Mouse (Mus musculus) midbrain, embryonic 15.5 days (tissue): ENCODE data around the gene Fam178b. TPM values are rescaled to one million over a fixed set of nuclear protein-coding genes. Genes with fewer than 3 reads are reported as not detected.
"Not testable (repeated sequence)": the region's sequence is repeated elsewhere in the genome, so short reads cannot be mapped to it uniquely, and the experiment has no call there.

Experiments
- ATAC-seq: fragments of 200-750 bp; cut with Nextera tagmentation; replicated peaks from 2 replicates; pipeline ENCODE4 v1.8.0; 2017; ENCODE audit warnings: moderate TSS enrichment
- H3K27ac ChIP-seq: fragments of 300-500 bp; sonication (generic); 2 replicates; pipeline ENCODE4 v1.5.1; 2015; ENCODE audit warnings: mild to moderate bottlenecking, inconsistent platforms
- H3K27me3 ChIP-seq: fragments of 300-500 bp; sonication (generic); replicated peaks from 2 replicates; pipeline ENCODE4 v1.6.1; 2015; ENCODE audit warnings: inconsistent platforms
- H3K36me3 ChIP-seq: fragments of 300-500 bp; sonication (generic); replicated peaks from 2 replicates; pipeline ENCODE4 v1.6.1; 2015; ENCODE audit warnings: inconsistent platforms
- H3K4me1 ChIP-seq: fragments of 300-500 bp; sonication (generic); 2 replicates; pipeline ENCODE4 v1.6.1; 2015; ENCODE audit warnings: inconsistent platforms
- H3K4me2 ChIP-seq: fragments of 300-500 bp; sonication (generic); 2 replicates; pipeline ENCODE4 v1.6.1; 2015; ENCODE audit warnings: inconsistent platforms, mild to moderate bottlenecking, moderate library complexity
- H3K4me3 ChIP-seq: fragments of 300-500 bp; sonication (generic); 2 replicates; pipeline ENCODE4 v1.5.1; 2015; ENCODE audit warnings: mild to moderate bottlenecking, inconsistent platforms
- H3K9ac ChIP-seq: fragments of 300-500 bp; sonication (generic); 2 replicates; pipeline ENCODE4 v1.6.1; 2015; ENCODE audit warnings: mild to moderate bottlenecking, inconsistent platforms
- H3K9me3 ChIP-seq: fragments of 300-500 bp; sonication (generic); 2 replicates; pipeline ENCODE4 v1.6.1; 2016; ENCODE audit warnings: inconsistent platforms
- WGBS: fragments of 180-500 bp; shearing (Covaris S2); methylation state at CpG from one replicate; pipeline ENCODE4 v1.1.7; 2015; ENCODE audit warnings: mixed read lengths; 5-methylcytosine and 5-hydroxymethylcytosine counted together
- polyA plus RNA-seq: library from polyadenylated mRNA; unstranded; fragments of >200 nt; fragmentation: Nextera tagmentation; extraction: Ambion mirVana; gene quantifications from 2 replicates; pipeline ENCODE4 v1.2.1, GENCODE M21; 2015

Gene Fam178b
- polyA plus RNA-seq, 1 experiment from 2014 or later = not detected

- H3K27ac ChIP-seq = no peak overlapping the region
- H3K9ac ChIP-seq = no peak overlapping the region
- no peaks in the 10 kb centered on the region for H3K9me3 ChIP-seq
- no peaks in the 10 kb centered on the region for H3K4me1 ChIP-seq
- no peaks in the 10 kb centered on the region for H3K36me3 ChIP-seq
- 14% methylated on average over 5 of the region's 5 CpGs for WGBS
- no peak overlapping the region for H3K4me3 ChIP-seq
- peak; percentile 80 for ATAC-seq
- no peak overlapping the region for H3K4me2 ChIP-seq
- no peaks in the 10 kb centered on the region for H3K27me3 ChIP-seq
Observed at GRCm38 (mm10) chr1:36634940-36635339, 48.0 kb downstream of the Fam178b start.

- no peaks in the 10 kb centered on the region for H3K4me1 ChIP-seq
- no peak overlapping the region for H3K4me2 ChIP-seq
- H3K36me3 ChIP-seq = no peaks in the 10 kb centered on the region
- no peaks in the 10 kb centered on the region for H3K9me3 ChIP-seq
- no peak for ATAC-seq
- 65% methylated on average over 5 of the region's 5 CpGs for WGBS
- H3K9ac ChIP-seq = no peak overlapping the region
- no peak overlapping the region for H3K27ac ChIP-seq
- H3K27me3 ChIP-seq = no peaks in the 10 kb centered on the region
- H3K4me3 ChIP-seq = no peak overlapping the region
Observed at GRCm38 (mm10) chr1:36633920-36634319, 49.1 kb downstream of the Fam178b start.

DNA sequence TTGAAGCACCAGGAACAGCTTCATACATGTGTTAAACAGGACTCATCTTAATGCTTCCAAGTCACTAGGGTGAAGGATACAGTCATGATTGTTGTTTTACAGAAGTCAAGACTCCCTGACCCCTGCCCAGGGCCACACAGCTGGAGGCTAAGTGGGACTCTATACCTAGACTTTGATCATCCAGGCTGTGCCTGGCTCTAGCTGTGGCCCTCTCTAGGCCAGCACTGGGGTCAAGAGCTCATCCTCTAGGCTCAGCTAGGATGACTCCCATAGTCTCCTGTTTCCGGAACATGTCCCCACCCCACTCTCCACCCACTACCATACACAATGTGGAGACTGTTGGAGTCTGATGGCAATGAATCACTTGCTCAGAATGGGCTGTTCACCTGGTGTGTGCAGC, 50.1 kb downstream of the Fam178b start:
- no peak for ATAC-seq

DNA sequence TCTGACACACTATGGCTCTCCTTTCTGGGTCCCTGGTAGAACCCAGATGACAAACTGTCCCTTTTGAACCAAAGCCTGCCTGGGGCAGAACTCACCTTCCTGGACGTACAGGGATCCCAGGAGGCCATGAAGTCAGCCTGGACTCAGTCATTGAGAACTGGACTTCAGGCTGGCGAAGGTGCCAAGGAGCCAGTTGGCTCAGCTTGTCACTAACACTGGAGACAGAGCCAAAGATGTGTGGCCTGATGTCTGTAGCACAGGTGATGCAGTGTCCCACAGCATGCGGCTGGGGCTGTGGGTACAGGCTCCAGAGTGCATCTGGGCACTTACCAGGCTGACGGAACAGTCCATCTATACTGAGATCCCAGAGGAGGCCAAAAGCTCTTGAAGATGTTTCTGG, 50.9 kb downstream of the Fam178b start:
- no peaks in the 10 kb centered on the region for H3K9me3 ChIP-seq
- no peak overlapping the region for H3K27ac ChIP-seq
- H3K27me3 ChIP-seq = no peaks in the 10 kb centered on the region
- H3K4me3 ChIP-seq = no peak overlapping the region
- no peaks in the 10 kb centered on the region for H3K4me1 ChIP-seq
- H3K9ac ChIP-seq = no peak overlapping the region
- H3K4me2 ChIP-seq = no peak overlapping the region
- ATAC-seq = no peak
- 93% methylated on average over 4 of the region's 4 CpGs for WGBS
- no peaks in the 10 kb centered on the region for H3K36me3 ChIP-seq

More for the DNA sequence above, 50.1 kb downstream of the Fam178b start:
- no peaks in the 10 kb centered on the region for H3K36me3 ChIP-seq
- WGBS = 95% methylated on average over 1 of the region's 1 CpGs
- no peak overlapping the region for H3K4me2 ChIP-seq
- H3K27ac ChIP-seq = no peak overlapping the region
- no peaks in the 10 kb centered on the region for H3K9me3 ChIP-seq
- H3K27me3 ChIP-seq = no peaks in the 10 kb centered on the region
- no peaks in the 10 kb centered on the region for H3K4me1 ChIP-seq
- no peak overlapping the region for H3K4me3 ChIP-seq
- no peak overlapping the region for H3K9ac ChIP-seq

- no peak overlapping the region for H3K4me3 ChIP-seq
- ATAC-seq = no peak
- no peaks in the 10 kb centered on the region for H3K36me3 ChIP-seq
- no peaks in the 10 kb centered on the region for H3K27me3 ChIP-seq
- WGBS = 57% methylated on average over 4 of the region's 4 CpGs
- no peak overlapping the region for H3K4me2 ChIP-seq
- H3K27ac ChIP-seq = no peak overlapping the region
- H3K4me1 ChIP-seq = no peaks in the 10 kb centered on the region
- H3K9ac ChIP-seq = no peak overlapping the region
- no peaks in the 10 kb centered on the region for H3K9me3 ChIP-seq
Observed at GRCm38 (mm10) chr1:36631391-36631790, 51.6 kb downstream of the Fam178b start.

GRCm38 (mm10) chr1:36630053-36630739, 52.8 kb downstream of the Fam178b start:
- Histone ChIP-seq H3K9ac (no peak overlapping the region), H3K27ac (no peak overlapping the region), H3K36me3 (no peaks in the 10 kb centered on the region), H3K4me3 (no peak overlapping the region), H3K9me3 (no peaks in the 10 kb centered on the region), H3K4me2 (no peak overlapping the region), H3K27me3 (no peaks in the 10 kb centered on the region), H3K4me1 (no peaks in the 10 kb centered on the region)
- 70% methylated on average over 3 of the region's 3 CpGs for WGBS
- no peak for ATAC-seq

DNA sequence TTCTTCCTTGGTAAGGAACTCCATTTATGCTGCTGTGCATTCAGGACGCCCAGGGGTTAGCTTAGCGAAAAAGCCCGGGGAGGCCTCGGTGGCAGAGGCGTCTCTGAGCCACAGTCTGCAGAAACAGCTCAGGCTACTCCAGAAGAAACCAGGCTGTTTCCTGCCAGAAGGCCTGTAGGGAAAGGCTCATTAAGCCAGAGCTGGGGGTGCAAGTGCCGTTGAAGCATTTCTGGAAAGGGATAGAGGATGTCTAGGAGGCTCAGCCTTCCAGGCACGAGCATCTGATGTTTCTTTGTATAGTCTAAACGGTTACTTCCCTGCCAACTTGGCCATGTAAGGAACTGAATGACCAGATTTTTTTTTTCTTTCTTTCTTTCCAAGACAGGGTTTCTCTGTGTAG, 54.4 kb downstream of the Fam178b start:
- no peaks in the 10 kb centered on the region for H3K27me3 ChIP-seq
- 55% methylated on average over 8 of the region's 8 CpGs for WGBS
- H3K9me3 ChIP-seq = no peaks in the 10 kb centered on the region; the same call in 1 of the 2 replicates
- no peaks in the 10 kb centered on the region for H3K36me3 ChIP-seq
- no peak overlapping the region for H3K27ac ChIP-seq
- no peak for ATAC-seq
- H3K4me1 ChIP-seq = no peaks in the 10 kb centered on the region
- no peak overlapping the region for H3K4me3 ChIP-seq
- H3K9ac ChIP-seq = no peak overlapping the region
- no peak overlapping the region for H3K4me2 ChIP-seq

GRCm38 (mm10) chr1:36625442-36625841, 57.5 kb downstream of the Fam178b start:
- Histone ChIP-seq H3K4me2 (no peak overlapping the region), H3K9me3 (no peaks in the 10 kb centered on the region; the same call in 1 of the 2 replicates), H3K36me3 (no peaks in the 10 kb centered on the region), H3K27ac (no peak overlapping the region), H3K4me3 (no peak overlapping the region), H3K4me1 (no peaks in the 10 kb centered on the region), H3K27me3 (no peaks in the 10 kb centered on the region), H3K9ac (no peak overlapping the region)
- no peak for ATAC-seq
- WGBS = 84% methylated on average over 5 of the region's 5 CpGs

DNA sequence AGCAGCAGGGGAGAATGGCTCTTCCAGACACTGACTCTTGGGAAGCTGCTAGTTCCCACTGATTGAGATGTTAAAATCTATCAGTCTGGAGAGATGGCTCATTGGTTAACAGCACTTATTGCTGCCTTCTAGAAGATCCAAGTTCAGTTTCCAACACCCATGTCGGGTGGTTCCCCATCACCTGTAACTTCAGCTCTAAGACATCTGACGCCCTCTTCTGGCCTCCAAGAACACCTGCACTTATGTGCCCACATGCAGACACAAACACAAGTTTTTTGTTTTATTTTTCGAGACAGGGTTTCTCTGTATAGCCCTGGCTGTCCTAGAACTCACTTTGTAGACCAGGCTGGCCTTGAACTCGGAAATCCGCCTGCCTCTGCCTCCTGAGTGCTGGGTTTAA, 67.0 kb downstream of the Fam178b start:
- H3K27me3 ChIP-seq, H3K4me3 ChIP-seq, H3K4me2 ChIP-seq, H3K9ac ChIP-seq, H3K4me1 ChIP-seq, H3K9me3 ChIP-seq, ATAC-seq, H3K36me3 ChIP-seq, H3K27ac ChIP-seq: not testable (repeated sequence)
- 83% methylated on average over 5 of the region's 5 CpGs for WGBS

- no peak overlapping the region for H3K4me3 ChIP-seq
- H3K27me3 ChIP-seq = no peaks in the 10 kb centered on the region
- no peaks in the 10 kb centered on the region for H3K9me3 ChIP-seq
- H3K4me1 ChIP-seq = peaks cover 9% of the 10 kb centered on the region
- H3K27ac ChIP-seq = no peak overlapping the region
- WGBS = 75% methylated on average over 8 of the region's 8 CpGs
- no peaks in the 10 kb centered on the region for H3K36me3 ChIP-seq
- no peak overlapping the region for H3K9ac ChIP-seq
- no peak for ATAC-seq
- H3K4me2 ChIP-seq = no peak overlapping the region
Observed at GRCm38 (mm10) chr1:36615188-36615587, 67.8 kb downstream of the Fam178b start.

DNA sequence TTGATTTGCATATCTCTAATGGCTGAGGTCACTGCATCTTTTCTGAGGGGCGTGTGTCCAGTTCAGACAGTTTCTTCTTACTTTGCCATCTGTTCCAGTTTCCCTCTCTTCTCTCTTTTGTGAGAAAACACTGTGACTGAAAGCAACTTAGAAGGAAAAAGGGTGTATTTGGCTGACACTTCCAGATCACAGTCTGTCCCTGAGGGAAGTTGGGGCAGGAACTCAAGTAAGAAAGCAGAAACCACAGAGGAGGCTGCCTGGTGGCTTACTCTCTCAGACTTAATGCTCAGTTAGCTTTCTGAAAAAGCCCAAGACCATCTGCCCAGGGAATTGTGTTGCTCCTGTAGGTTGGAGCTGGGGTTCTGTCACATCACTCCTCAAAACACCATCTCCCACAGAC, 68.4 kb downstream of the Fam178b start:
- Histone ChIP-seq H3K36me3 (no peaks in the 10 kb centered on the region), H3K9me3 (no peaks in the 10 kb centered on the region), H3K4me1 (peaks cover 9% of the 10 kb centered on the region), H3K4me3 (no peak overlapping the region), H3K9ac (no peak overlapping the region), H3K27me3 (no peaks in the 10 kb centered on the region), H3K27ac (no peak overlapping the region), H3K4me2 (no peak overlapping the region)
- 44% methylated on average over 1 of the region's 1 CpGs for WGBS
- no peak for ATAC-seq

DNA sequence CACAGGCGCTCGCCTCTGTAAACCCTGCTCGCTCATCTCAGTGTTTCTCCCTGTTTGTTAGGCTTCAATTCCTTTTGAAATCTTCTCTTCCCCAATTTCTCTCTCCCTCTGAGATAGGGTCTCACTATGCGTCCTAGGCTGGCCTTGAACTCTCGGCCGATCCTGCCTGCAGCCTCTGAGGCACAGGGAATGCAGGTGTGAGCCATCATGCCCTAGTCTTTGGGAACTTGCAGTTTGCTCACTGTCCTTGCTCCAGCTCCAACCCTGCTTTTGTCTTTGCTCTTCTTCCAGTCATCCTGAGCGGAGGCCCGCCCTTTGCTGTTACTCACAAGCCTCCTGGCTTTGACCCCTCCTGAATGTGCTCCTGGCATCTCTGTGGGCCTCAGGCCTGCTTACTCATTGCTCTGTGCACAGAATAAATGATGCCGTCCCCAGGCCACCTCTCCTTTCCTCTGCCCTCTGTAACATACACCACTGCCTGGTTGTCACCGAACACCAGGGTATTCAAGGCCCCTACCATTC, 69.5 kb downstream of the Fam178b start:
- H3K4me3 ChIP-seq = no peak overlapping the region
- 91% methylated on average over 10 of the region's 10 CpGs for WGBS
- H3K4me2 ChIP-seq = no peak overlapping the region

GRCm38 (mm10) chr1:36612362-36612761, 70.6 kb downstream of the Fam178b start:
- Histone ChIP-seq H3K27me3 (no peaks in the 10 kb centered on the region), H3K4me1 (peaks cover 9% of the 10 kb centered on the region), H3K27ac (no peak overlapping the region), H3K4me2 (no peak overlapping the region), H3K9ac (no peak overlapping the region), H3K4me3 (no peak overlapping the region), H3K9me3 (no peaks in the 10 kb centered on the region), H3K36me3 (no peaks in the 10 kb centered on the region)
- 68% methylated on average over 6 of the region's 6 CpGs for WGBS
- ATAC-seq = no peak

More for the DNA sequence above, 69.5 kb downstream of the Fam178b start:
- no peak overlapping the region for H3K9ac ChIP-seq
- peaks cover 9% of the 10 kb centered on the region for H3K4me1 ChIP-seq
- H3K9me3 ChIP-seq = no peaks in the 10 kb centered on the region
- H3K27ac ChIP-seq = no peak overlapping the region
- H3K27me3 ChIP-seq = no peaks in the 10 kb centered on the region
- H3K36me3 ChIP-seq = no peaks in the 10 kb centered on the region
- ATAC-seq = no peak
